Comparison of ENCODE assay signal across 19 mouse cellular contexts in the genomic region with DNA sequence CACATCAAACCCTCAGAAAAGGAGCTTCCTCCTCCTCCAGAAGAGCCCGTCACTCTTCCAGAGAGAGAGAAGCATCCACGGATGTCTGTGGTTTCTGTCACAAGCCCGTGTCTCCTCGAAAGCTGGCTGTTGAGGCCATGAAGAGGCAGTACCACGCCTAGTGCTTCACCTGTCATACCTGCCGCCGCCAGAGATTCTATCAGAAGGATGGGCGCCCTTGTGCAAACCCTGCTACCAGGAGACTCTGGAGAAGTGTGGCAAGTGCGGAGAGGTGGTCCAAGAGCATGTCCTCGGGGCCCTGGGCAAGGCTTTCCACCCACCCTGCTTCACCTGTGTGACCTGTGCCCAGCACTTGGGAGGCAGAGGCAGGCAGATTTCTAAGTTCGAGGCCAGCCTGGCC. TPM values are rescaled to one million over a fixed set of nuclear protein-coding genes. Genes with fewer than 3 reads are reported as not detected.
"Had no signal": no experiment of that assay in that cellular context is flagged by ENCODE, and none has a peak within 500 bp of the region (broad histone marks: within the 10 kb centered on the region; RNA-seq: fewer than 3 reads in every experiment).

No protein-coding gene starts in this region.

- H3K4me1 ChIP-seq: neural tube, embryonic 13.5 days; stomach, embryonic 15.5 days had no signal

- H3K36me3 ChIP-seq: neural tube, embryonic 13.5 days; neural tube, embryonic 15.5 days; stomach, embryonic 15.5 days had no signal

- H3K4me2 ChIP-seq: neural tube, embryonic 13.5 days; neural tube, embryonic 15.5 days; stomach, embryonic 15.5 days had no signal

- H3K9me3 ChIP-seq: neural tube, embryonic 15.5 days; stomach, embryonic 15.5 days had no signal

- H3K9ac ChIP-seq: neural tube, embryonic 13.5 days; neural tube, embryonic 15.5 days; stomach, embryonic 15.5 days had no signal

- H3K27ac ChIP-seq: neural tube, embryonic 13.5 days; neural tube, embryonic 15.5 days; stomach, embryonic 15.5 days; stomach, postnatal 0 days had no signal

- H3K27me3 ChIP-seq: neural tube, embryonic 13.5 days; neural tube, embryonic 15.5 days; stomach, embryonic 15.5 days had no signal

- H3K4me3 ChIP-seq: neural tube, embryonic 13.5 days; neural tube, embryonic 15.5 days; stomach, embryonic 15.5 days had no signal

- DNase-seq: retina, postnatal 1 day; right cerebral cortex, adult 18-20 months; right cerebral cortex, postnatal 14 days; right cerebral cortex, postnatal 25 days; right cerebral cortex, postnatal 4 days; spleen, adult 18-20 months; thymus, adult 18-20 months; thymus, adult 2 months; thymus, postnatal 14 days; thymus, postnatal 25 days; thymus, postnatal 36 days; thymus, postnatal 4 days had no signal

RNA-seq across cellular contexts. Expression of a gene that starts 15.5 kb away (rescaled TPM):
- total RNA-seq: neutrophil, adult 5-6 weeks had no signal
- polyA plus RNA-seq: small intestine, adult 2 months; stomach, embryonic 14.5 days had no signal

RNA-seq across cellular contexts. Expression of a gene that starts 23.1 kb away (rescaled TPM):
- polyA plus RNA-seq: neural tube, embryonic 13.5 days; neural tube, embryonic 15.5 days; stomach, embryonic 14.5 days had no signal

RNA-seq across cellular contexts. Expression of a gene that starts 49.6 kb away (rescaled TPM):
- polyA plus RNA-seq: neural tube, embryonic 15.5 days had no signal
